Mouse (Mus musculus): ENCODE measurements around the gene Agmo. TPM values are rescaled to one million over a fixed set of nuclear protein-coding genes. Genes with fewer than 3 reads are reported as not detected.
A peak's percentile ranks its signal among the peaks of the same experiment; 100 is the strongest.

Gene Agmo
- polyA plus RNA-seq, 1 experiment = 8.1 TPM

GRCm38 (mm10) chr12:37426350-37426749 lies 184.9 kb downstream of the Agmo start:
- no peak for DNase-seq (ENCODE audit: extremely low spot score in 1 of 2, low spot score in 1 of 2)

GRCm38 (mm10) chr12:37426750-37427149 lies 185.3 kb downstream of the Agmo start:
- DNase-seq (ENCODE audit: extremely low spot score in 1 of 2, low spot score in 1 of 2) = no peak

DNA sequence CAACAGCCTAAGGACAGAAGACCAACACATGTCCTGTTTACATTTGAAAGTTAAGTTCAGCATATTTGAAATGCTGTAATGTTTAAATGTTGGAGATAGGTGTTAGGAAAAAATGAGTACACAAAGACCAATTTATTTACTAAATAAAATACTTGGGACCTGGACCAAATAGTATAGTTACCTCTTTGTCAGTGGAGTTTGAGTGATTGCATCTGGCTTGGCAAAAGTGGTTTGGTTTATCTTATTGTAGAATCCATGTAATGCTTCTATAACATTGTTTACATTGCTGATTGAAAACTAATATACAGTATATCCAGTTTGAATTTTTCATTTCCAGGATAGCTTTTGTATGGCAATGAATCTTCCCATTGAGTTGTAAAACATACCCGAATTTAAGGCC lies 193.0 kb downstream of the Agmo start:
- no peak for DNase-seq (ENCODE audit: extremely low spot score in 1 of 2, low spot score in 1 of 2)

DNA sequence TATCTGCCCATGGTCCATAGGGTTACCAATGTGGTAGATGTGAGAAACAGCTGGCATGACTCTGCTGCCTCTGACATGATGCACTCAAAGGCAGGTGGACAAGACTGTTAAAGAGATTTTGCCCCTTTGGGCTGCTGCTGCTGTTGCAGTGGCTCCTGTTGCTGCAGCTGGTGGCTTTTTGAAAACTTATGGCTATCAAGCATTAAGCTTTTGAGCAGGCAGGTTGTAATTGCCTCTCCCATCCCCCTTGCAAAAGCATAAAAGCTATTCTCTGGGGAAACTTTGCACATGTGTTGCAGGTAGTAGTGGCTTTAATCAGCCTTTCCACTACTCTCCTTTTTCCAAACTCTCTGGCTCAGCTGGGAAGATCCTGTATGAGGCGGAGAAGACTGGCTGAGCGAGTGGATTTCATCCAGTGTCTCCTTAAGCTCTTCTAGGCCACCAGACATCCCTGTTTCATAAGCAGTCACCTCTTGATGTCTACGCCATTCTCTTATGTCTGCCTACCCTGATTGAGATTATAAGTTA lies 201.1 kb downstream of the Agmo start:
- no peak for DNase-seq (ENCODE audit: extremely low spot score in 1 of 2, low spot score in 1 of 2)

GRCm38 (mm10) chr12:37445255-37445654 lies 203.8 kb downstream of the Agmo start:
- no peak for DNase-seq (ENCODE audit: extremely low spot score in 1 of 2, low spot score in 1 of 2)

DNA sequence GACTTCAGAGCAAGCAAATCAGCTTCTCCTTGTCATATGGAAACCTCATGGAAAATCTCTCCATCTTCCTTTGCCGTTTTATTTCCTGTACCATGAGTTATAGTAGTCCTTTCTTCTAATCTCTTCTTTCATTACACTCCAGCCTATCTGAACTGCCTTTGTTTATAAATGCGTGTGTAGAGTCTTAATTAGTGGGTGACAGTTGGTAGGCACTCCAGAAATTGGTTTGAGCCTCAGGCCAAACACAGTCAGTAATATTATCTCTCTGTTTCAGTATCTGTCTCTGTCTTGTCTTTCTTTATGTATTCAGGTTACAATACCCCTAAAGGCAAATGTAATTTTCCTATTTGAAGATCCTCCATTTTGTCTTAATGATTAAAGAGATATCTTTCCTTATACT lies 208.2 kb downstream of the Agmo start:
- DNase-seq (ENCODE audit: extremely low spot score in 1 of 2, low spot score in 1 of 2) = no peak

GRCm38 (mm10) chr12:37450366-37451156 lies 209.1 kb downstream of the Agmo start:
- peak; percentile 39 to 90 for DNase-seq (ENCODE audit: extremely low spot score in 1 of 2, low spot score in 1 of 2)

DNA sequence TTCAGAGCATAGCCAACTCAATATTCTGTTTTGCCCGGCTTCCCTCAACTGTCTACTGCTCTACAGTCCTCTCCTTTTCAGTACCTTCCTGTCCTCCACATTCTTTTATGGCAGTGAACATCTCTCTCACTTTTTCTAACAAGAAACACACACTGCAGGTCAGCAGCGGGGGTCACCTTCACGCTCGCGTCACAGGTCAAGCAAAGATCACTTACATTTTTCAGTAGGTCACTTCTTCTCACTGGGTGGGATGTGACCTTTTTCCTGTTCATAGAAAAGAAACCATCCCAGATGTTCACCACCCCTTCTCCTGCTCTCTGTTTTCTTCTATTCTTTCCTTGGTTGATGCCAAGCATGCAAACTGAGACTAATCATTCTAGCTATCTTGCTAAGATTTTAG lies 230.2 kb downstream of the Agmo start:
- no peak for DNase-seq (ENCODE audit: extremely low spot score in 1 of 2, low spot score in 1 of 2)

DNA sequence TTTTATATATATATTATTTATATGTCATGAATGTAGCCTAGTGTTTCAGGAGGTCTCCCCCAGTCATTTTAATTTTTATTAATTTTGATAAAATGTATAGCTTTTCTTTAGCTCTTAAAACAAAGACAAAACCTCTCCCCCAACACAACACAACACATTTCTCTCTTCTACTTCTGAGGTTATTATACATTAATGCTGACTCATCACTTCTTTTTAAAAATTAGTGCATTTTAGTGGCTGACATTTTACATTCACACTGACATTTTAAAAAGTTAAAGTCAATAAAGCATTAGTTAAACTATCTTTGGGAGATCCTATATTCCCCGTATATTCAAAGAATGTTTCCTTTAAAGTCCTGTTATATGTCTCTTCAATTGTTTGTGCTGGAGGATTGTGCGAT lies 235.4 kb downstream of the Agmo start:
- no peak for DNase-seq (ENCODE audit: extremely low spot score in 1 of 2, low spot score in 1 of 2)

DNA sequence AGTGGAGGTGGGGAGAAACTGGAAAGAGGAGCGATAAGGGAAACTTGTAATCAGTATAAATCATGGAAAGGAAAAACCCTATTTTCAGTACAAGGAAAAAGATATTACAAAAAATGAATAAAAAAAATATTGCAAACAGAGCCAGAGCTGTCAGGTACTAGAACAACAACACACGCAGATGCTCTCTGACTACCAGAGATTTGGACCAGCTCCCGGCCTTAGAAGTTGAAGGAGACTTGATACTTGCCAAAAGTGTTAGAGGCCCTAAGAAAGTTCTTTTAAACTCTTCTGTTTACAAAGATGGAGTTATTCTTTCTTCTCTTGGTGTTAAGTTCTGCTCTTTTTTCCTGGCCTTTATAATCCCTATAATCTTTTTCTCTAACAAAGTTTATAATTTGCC lies 246.6 kb downstream of the Agmo start:
- DNase-seq (ENCODE audit: extremely low spot score in 1 of 2, low spot score in 1 of 2) = no peak

GRCm38 (mm10) chr12:37498871-37499270 lies 257.4 kb downstream of the Agmo start:
- DNase-seq (ENCODE audit: extremely low spot score in 1 of 2, low spot score in 1 of 2) = no peak

- no peak for DNase-seq (ENCODE audit: extremely low spot score in 1 of 2, low spot score in 1 of 2)
Measured at GRCm38 (mm10) chr12:37507406-37507805, 266.0 kb downstream of the Agmo start.

DNA sequence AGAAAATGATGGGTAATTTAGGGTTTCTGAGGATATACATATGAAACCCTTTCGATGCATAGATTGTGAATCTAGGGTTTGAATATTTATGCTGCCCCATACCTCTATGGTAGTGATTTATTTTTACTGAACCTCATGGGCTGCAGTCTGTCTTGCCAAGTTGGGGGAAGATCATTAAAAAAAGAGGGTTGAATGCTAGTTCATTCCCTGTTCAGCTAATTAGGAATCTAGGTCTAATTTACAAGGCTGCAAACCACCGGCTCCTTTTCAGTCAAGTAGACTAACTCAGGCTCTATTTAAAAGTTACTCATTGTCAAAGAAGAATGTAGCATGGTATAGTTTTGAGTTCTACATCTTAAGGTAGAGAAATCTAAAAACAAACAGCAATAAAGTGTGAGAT lies 266.4 kb downstream of the Agmo start:
- no peak for DNase-seq (ENCODE audit: extremely low spot score in 1 of 2, low spot score in 1 of 2)

GRCm38 (mm10) chr12:37521772-37522171 lies 280.3 kb downstream of the Agmo start:
- peak; percentile 60 to 63 for DNase-seq (ENCODE audit: extremely low spot score in 1 of 2, low spot score in 1 of 2)

DNA sequence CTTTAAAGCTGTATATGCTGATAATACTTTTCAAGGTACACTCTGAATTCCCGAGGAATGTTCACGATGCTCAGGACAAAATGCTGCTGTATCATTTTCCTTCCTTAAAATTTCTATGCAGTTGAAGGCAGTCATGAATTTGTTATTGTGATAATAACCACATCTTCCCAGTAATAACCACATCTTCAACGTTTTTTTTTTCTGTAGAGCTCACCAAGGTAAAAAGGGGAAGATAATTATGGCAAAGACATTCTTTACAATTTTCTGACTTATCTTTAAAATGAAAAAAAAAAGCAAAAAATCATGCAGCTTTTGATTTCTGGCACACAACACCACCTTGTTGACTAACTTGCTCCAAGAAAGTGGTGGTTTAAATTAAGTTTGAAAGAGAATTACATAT lies 283.2 kb downstream of the Agmo start:
- DNase-seq (ENCODE audit: extremely low spot score in 1 of 2, low spot score in 1 of 2) = no peak

- no peak for DNase-seq (ENCODE audit: extremely low spot score in 1 of 2, low spot score in 1 of 2)
Measured at GRCm38 (mm10) chr12:37540994-37541393, 299.6 kb downstream of the Agmo start.

DNA sequence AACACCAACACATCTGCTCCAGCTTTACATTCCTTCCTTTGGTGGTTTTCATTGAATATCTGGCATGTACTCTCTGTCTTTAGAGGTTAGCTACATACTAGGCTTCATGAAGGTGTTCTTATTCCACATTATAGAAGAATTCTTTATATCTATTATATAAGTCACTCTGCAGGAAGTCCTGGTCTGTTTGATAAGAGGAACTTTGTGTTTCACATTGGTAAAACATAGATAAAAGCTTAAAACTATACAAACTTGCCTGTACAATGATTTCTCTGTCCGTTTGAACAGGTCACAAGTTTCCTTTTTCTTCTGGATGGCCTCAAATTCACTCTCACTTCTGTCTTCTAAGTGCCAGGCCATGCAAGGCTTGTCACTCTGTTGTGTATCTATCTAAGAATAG lies 316.8 kb downstream of the Agmo start:
- DNase-seq (ENCODE audit: extremely low spot score in 1 of 2, low spot score in 1 of 2) = no peak

- DNase-seq (ENCODE audit: extremely low spot score in 1 of 2, low spot score in 1 of 2) = no peak
Measured at GRCm38 (mm10) chr12:37565882-37566596, 324.6 kb downstream of the Agmo start.

- DNase-seq (ENCODE audit: extremely low spot score in 1 of 2, low spot score in 1 of 2) = no peak
Measured at GRCm38 (mm10) chr12:37571922-37572321, 330.5 kb downstream of the Agmo start.

DNA sequence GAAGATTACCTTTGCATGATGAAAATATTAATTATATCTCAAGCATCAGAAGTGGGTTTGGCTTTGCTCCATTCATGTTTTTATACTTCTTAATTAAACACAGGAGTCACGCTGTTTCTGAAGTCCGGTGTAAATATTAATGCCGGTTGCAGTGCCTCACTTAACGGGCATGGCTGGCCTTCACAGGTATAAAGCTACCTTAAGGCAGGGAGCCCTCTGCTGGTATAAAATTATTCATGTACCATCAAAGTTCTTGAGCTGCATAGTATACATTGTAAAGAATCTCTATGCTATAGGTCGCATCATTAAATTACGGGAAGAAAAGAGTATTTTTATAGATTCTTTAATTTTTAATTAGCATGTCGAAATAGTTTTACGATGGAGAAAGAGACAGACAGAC lies 341.3 kb downstream of the Agmo start:
- peak in 1 of 2 experiments; percentile 22 for DNase-seq (ENCODE audit: extremely low spot score in 1 of 2, low spot score in 1 of 2)

- no peak for DNase-seq (ENCODE audit: extremely low spot score in 1 of 2, low spot score in 1 of 2)
Measured at GRCm38 (mm10) chr12:37592853-37593252, 351.4 kb downstream of the Agmo start.

- DNase-seq (ENCODE audit: extremely low spot score in 1 of 2, low spot score in 1 of 2) = no peak
Measured at GRCm38 (mm10) chr12:37612837-37613236, 371.4 kb downstream of the Agmo start.

All from frontal cortex, adult 2 months (tissue).